Mouse (Mus musculus): Measurements from ENCODE around the gene Ptprg. TPM values are rescaled to one million over a fixed set of nuclear protein-coding genes. Genes with fewer than 3 reads are reported as not detected.
A peak's percentile ranks its signal among the peaks of the same experiment; 100 is the strongest.

Gene Ptprg
- total RNA-seq, 1 experiment from 2014 or later, result not detected

DNA sequence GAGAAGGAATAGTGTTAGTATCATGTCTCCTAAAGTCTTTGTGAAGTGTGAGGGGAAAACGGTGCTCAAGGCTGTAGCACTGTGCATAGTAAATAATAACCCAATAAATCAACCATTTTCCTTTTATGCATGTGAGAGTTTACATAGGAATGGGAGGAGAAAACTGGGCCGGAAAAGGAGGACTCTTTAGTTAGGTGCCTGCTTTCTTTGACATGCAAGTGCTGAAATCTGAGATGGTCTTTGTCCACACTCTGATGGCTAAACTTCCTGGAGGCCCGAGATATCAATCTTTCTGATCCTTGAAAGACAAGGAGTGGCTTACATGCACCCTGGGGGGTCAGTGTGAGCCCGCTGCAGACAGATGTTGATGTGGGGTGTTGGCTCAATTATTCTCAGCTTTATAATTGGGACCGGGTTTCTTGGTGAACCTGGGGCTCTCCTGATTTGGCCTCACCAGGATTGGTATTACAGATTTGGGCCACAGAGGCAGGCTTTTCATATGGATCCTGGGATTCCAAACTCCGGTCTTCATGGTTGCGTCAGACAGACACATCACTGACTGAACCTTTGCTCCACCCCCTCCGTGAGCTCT lies 7.4 kb downstream of the Ptprg start:
- no peak for ATAC-seq (replicated peaks in 1 of 2; ENCODE audit: insufficient read depth in 1 of 2, low FRiP score in 2 of 2, low TSS enrichment in 1 of 2, low read depth in 1 of 2, poor library complexity in 2 of 2, severe bottlenecking in 2 of 2)

- no peak for ATAC-seq (replicated peaks in 1 of 2; ENCODE audit: insufficient read depth in 1 of 2, low FRiP score in 2 of 2, low TSS enrichment in 1 of 2, low read depth in 1 of 2, poor library complexity in 2 of 2, severe bottlenecking in 2 of 2)
Measured at GRCm38 (mm10) chr14:11561397-11561796, 8.1 kb downstream of the Ptprg start.

- ATAC-seq (replicated peaks in 1 of 2; ENCODE audit: insufficient read depth in 1 of 2, low FRiP score in 2 of 2, low TSS enrichment in 1 of 2, low read depth in 1 of 2, poor library complexity in 2 of 2, severe bottlenecking in 2 of 2), result no peak
Measured at GRCm38 (mm10) chr14:11562870-11563269, 9.5 kb downstream of the Ptprg start.

DNA sequence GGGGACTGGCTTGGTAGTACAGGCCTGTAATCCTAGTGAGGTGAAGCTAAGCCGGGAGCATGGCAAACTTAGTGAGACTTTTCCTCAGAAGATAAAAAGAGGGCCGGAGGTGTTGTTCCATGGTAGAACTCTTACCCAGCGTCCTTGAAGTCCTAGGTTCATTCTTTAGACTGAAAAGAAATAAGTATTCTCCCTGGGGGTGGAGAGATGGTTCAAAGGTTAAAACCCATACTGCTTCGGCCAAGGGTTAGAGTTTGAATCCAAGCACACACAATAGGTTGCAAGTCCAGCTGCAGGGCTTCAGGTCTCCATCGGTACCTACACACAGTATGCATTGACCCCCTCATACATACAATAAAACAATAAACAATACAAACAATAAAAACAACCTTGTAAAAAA lies 10.3 kb downstream of the Ptprg start:
- ATAC-seq (replicated peaks in 1 of 2; ENCODE audit: insufficient read depth in 1 of 2, low FRiP score in 2 of 2, low TSS enrichment in 1 of 2, low read depth in 1 of 2, poor library complexity in 2 of 2, severe bottlenecking in 2 of 2), result no peak

- no peak for ATAC-seq (replicated peaks in 1 of 2; ENCODE audit: insufficient read depth in 1 of 2, low FRiP score in 2 of 2, low TSS enrichment in 1 of 2, low read depth in 1 of 2, poor library complexity in 2 of 2, severe bottlenecking in 2 of 2)
Measured at GRCm38 (mm10) chr14:11564456-11564855, 11.1 kb downstream of the Ptprg start.

DNA sequence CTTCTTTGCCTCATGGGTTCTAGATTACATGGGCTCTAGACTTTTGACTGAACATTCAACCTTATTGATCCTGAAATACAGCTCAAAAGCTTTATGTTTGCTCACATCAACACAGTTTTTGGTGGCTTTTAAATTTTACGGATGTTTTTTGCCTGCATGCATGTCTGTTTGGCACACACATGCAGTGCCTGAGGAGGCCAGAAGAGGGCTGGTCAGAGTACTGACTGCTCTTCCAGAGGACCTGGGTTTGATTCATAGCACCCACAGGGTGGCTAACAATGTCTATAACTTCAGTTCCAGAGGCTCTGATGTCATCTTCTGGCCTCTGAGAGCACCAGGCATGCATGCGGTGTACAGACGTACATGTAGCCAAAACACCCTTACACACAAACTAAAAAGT lies 12.0 kb downstream of the Ptprg start:
- no peak for ATAC-seq (replicated peaks in 1 of 2; ENCODE audit: insufficient read depth in 1 of 2, low FRiP score in 2 of 2, low TSS enrichment in 1 of 2, low read depth in 1 of 2, poor library complexity in 2 of 2, severe bottlenecking in 2 of 2)

GRCm38 (mm10) chr14:11569734-11570133 lies 16.4 kb downstream of the Ptprg start:
- ATAC-seq (replicated peaks in 1 of 2; ENCODE audit: insufficient read depth in 1 of 2, low FRiP score in 2 of 2, low TSS enrichment in 1 of 2, low read depth in 1 of 2, poor library complexity in 2 of 2, severe bottlenecking in 2 of 2), result no peak

DNA sequence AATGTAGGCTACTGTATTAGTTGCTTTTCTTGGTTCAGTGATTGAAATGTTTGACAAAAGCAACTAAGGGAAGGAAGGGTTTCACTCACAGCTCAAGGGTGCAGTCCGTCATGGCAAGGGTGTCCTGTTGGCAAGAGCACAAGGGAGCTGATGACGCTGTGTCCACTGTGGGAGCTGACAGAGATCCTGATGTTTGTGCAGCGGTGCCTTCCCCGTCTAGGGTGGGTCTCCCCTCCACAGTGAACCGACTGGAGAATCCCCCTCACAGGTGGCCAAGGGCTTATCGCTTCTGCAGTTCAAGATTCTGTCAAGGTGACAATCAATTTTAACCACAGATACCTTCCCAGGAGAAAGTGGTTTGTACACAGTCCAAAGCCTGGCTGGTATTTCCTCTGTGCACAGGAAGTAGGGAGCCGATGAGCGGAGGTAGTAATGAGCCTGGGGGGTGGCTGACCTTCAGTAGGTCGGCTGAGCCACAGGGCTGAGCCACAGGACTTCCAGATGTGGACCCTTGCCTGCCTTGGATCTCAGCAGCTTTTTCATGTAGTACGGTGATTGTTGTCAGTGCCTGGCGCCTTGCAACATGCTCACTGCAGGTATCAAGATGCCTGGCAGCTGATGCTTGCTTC lies 18.5 kb downstream of the Ptprg start:
- ATAC-seq (replicated peaks in 1 of 2; ENCODE audit: insufficient read depth in 1 of 2, low FRiP score in 2 of 2, low TSS enrichment in 1 of 2, low read depth in 1 of 2, poor library complexity in 2 of 2, severe bottlenecking in 2 of 2), result peak; percentile 42 to 49

GRCm38 (mm10) chr14:11572395-11572784 lies 19.1 kb downstream of the Ptprg start:
- no peak for ATAC-seq (replicated peaks in 1 of 2; ENCODE audit: insufficient read depth in 1 of 2, low FRiP score in 2 of 2, low TSS enrichment in 1 of 2, low read depth in 1 of 2, poor library complexity in 2 of 2, severe bottlenecking in 2 of 2)

DNA sequence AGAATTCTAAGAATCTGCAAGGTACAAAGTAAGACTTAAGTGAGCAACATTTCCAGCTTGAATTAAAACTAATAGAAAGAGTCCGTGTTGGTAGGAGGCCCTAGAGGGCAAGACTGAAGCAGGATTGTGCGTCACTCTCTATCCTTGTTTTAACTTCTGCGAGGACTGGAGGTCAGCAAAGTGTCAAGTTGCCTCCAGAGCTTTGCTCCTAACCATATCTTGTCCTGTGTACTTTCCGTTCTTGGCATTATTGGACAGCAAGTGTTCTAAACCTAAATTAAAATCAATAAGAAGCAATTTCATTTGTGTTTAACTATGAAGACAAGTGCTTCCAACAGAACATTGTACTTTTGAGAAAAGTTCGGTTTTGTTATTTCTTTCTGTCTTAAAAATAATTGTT lies 20.4 kb downstream of the Ptprg start:
- no peak for ATAC-seq (replicated peaks in 1 of 2; ENCODE audit: insufficient read depth in 1 of 2, low FRiP score in 2 of 2, low TSS enrichment in 1 of 2, low read depth in 1 of 2, poor library complexity in 2 of 2, severe bottlenecking in 2 of 2)

GRCm38 (mm10) chr14:11577276-11577909 lies 24.1 kb downstream of the Ptprg start:
- ATAC-seq (replicated peaks in 1 of 2; ENCODE audit: insufficient read depth in 1 of 2, low FRiP score in 2 of 2, low TSS enrichment in 1 of 2, low read depth in 1 of 2, poor library complexity in 2 of 2, severe bottlenecking in 2 of 2), result no peak

DNA sequence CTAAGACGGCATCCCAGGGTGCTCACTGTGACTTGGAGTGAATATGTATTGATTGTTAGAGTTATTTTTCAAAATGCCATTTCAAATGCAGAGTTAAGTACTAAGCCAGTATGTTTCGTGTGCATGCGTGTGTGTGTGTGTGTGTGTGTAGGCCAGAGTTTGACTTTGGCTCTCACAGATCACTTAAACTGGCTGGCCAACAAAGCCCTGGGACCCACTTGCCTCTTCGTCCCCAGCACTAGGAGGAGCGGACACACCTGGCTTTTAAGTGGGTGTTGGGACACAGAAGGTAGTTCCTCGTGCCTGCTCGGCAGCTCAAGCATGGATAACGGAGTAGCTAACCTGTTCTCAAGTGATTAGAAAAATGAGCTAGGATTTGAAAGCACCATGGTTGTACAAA lies 24.6 kb downstream of the Ptprg start:
- 0 out of 4 replicates have a peak, but pooled peaks of 1 of the 2 experiments have one; percentile 4 for ATAC-seq (replicated peaks in 1 of 2; ENCODE audit: insufficient read depth in 1 of 2, low FRiP score in 2 of 2, low TSS enrichment in 1 of 2, low read depth in 1 of 2, poor library complexity in 2 of 2, severe bottlenecking in 2 of 2)

GRCm38 (mm10) chr14:11578492-11578967 lies 25.2 kb downstream of the Ptprg start:
- ATAC-seq (replicated peaks in 1 of 2; ENCODE audit: insufficient read depth in 1 of 2, low FRiP score in 2 of 2, low TSS enrichment in 1 of 2, low read depth in 1 of 2, poor library complexity in 2 of 2, severe bottlenecking in 2 of 2), result no peak

- no peak for ATAC-seq (replicated peaks in 1 of 2; ENCODE audit: insufficient read depth in 1 of 2, low FRiP score in 2 of 2, low TSS enrichment in 1 of 2, low read depth in 1 of 2, poor library complexity in 2 of 2, severe bottlenecking in 2 of 2)
Measured at GRCm38 (mm10) chr14:11579950-11580349, 26.6 kb downstream of the Ptprg start.

GRCm38 (mm10) chr14:11584263-11584662 lies 30.9 kb downstream of the Ptprg start:
- no peak for ATAC-seq (replicated peaks in 1 of 2; ENCODE audit: insufficient read depth in 1 of 2, low FRiP score in 2 of 2, low TSS enrichment in 1 of 2, low read depth in 1 of 2, poor library complexity in 2 of 2, severe bottlenecking in 2 of 2)

GRCm38 (mm10) chr14:11584929-11585633 lies 31.7 kb downstream of the Ptprg start:
- no peak for ATAC-seq (replicated peaks in 1 of 2; ENCODE audit: insufficient read depth in 1 of 2, low FRiP score in 2 of 2, low TSS enrichment in 1 of 2, low read depth in 1 of 2, poor library complexity in 2 of 2, severe bottlenecking in 2 of 2)

- no peak for ATAC-seq (replicated peaks in 1 of 2; ENCODE audit: insufficient read depth in 1 of 2, low FRiP score in 2 of 2, low TSS enrichment in 1 of 2, low read depth in 1 of 2, poor library complexity in 2 of 2, severe bottlenecking in 2 of 2)
Measured at GRCm38 (mm10) chr14:11590387-11590786, 37.1 kb downstream of the Ptprg start.

DNA sequence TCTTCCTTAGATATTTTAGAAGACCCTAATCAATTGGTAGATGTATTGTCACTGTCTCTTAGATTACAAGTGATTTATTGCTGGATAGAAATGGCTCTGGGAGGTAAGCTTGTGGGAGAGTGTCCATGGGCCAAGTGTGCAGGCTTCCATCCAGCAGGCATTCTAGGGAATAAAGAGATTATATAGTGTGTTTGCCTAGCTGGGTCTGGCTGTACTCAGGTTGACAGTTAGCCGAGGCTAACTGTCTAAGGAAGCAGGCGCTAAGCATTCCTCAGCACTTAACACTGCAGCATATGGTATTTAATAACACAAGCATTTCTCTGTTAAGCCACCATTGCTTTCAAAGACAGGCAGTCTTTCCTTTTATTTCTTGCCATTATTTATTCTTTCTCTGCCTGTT lies 39.3 kb downstream of the Ptprg start:
- ATAC-seq (replicated peaks in 1 of 2; ENCODE audit: insufficient read depth in 1 of 2, low FRiP score in 2 of 2, low TSS enrichment in 1 of 2, low read depth in 1 of 2, poor library complexity in 2 of 2, severe bottlenecking in 2 of 2), result no peak
